Mouse (Mus musculus) midbrain, embryonic 13.5 days (tissue): ENCODE measurements around the gene Cmklr1. TPM values are rescaled to one million over a fixed set of nuclear protein-coding genes. Genes with fewer than 3 reads are reported as not detected.

Experiments used
- ATAC-seq: fragments of 200-750 bp; cut with Nextera tagmentation; 2 replicates; pipeline ENCODE4 v1.8.0; 2017; ENCODE audit warnings: mild to moderate bottlenecking, moderate TSS enrichment, moderate library complexity
- H3K27ac ChIP-seq: fragments of 300-500 bp; sonication (generic); 2 replicates; pipeline ENCODE4 v1.5.1; 2015; ENCODE audit warnings: inconsistent platforms, mild to moderate bottlenecking, moderate library complexity
- H3K27me3 ChIP-seq: fragments of 300-500 bp; sonication (generic); 2 replicates; pipeline ENCODE4 v1.6.1; 2015; ENCODE audit warnings: mild to moderate bottlenecking, inconsistent platforms
- H3K36me3 ChIP-seq: fragments of 300-500 bp; sonication (generic); 2 replicates; pipeline ENCODE4 v1.6.1; 2015; ENCODE audit warnings: mild to moderate bottlenecking, inconsistent platforms
- H3K4me1 ChIP-seq: fragments of 300-500 bp; sonication (generic); replicated peaks from 2 replicates; pipeline ENCODE4 v1.6.1; 2015; ENCODE audit warnings: inconsistent platforms
- H3K4me2 ChIP-seq: fragments of 300-500 bp; sonication (generic); replicated peaks from 2 replicates; pipeline ENCODE4 v1.6.1; 2015; ENCODE audit warnings: moderate library complexity, mild to moderate bottlenecking, inconsistent platforms
- H3K4me3 ChIP-seq: fragments of 300-500 bp; sonication (generic); replicated peaks from 2 replicates; pipeline ENCODE4 v1.5.1; 2015; ENCODE audit warnings: mild to moderate bottlenecking, inconsistent platforms
- H3K9ac ChIP-seq: fragments of 300-500 bp; sonication (generic); replicated peaks from 2 replicates; pipeline ENCODE4 v1.6.1; 2015; ENCODE audit warnings: mild to moderate bottlenecking, inconsistent platforms
- H3K9me3 ChIP-seq: fragments of 300-500 bp; sonication (generic); 2 replicates; pipeline ENCODE4 v1.6.1; 2016; ENCODE audit warnings: mild to moderate bottlenecking, inconsistent platforms
- WGBS: fragments of 180-500 bp; shearing (Covaris S2); methylation state at CpG from one replicate; pipeline ENCODE4 v1.1.7; 2015; 5-methylcytosine and 5-hydroxymethylcytosine counted together
- polyA plus RNA-seq: library from polyadenylated mRNA; unstranded; fragments of >200 nt; fragmentation: Nextera tagmentation; extraction: Ambion mirVana; gene quantifications from 2 replicates; pipeline ENCODE4 v1.2.1, GENCODE M21; 2015

Gene Cmklr1
- polyA plus RNA-seq, 1 experiment from 2014 or later, result 2.5 TPM

- H3K36me3 ChIP-seq, result no peaks in the 10 kb centered on the region
- no peak for ATAC-seq
- no peak overlapping the region for H3K9ac ChIP-seq
- WGBS, result 76% methylated on average over 9 of the region's 9 CpGs
- no peaks in the 10 kb centered on the region for H3K4me1 ChIP-seq
- H3K27ac ChIP-seq, result no peak overlapping the region
- H3K4me2 ChIP-seq, result no peak overlapping the region
- no peak overlapping the region for H3K4me3 ChIP-seq
- H3K9me3 ChIP-seq, result no peaks in the 10 kb centered on the region
- H3K27me3 ChIP-seq, result 0 out of 2 replicates have a peak, but pooled peaks cover 3% of the 10 kb centered on the region
Observed at GRCm38 (mm10) chr5:113633037-113633714, 17.1 kb downstream of the Cmklr1 start.

- Histone ChIP-seq H3K4me2 (no peak overlapping the region), H3K4me3 (no peak overlapping the region), H3K4me1 (no peaks in the 10 kb centered on the region), H3K9me3 (no peaks in the 10 kb centered on the region), H3K9ac (no peak overlapping the region), H3K27ac (no peak overlapping the region), H3K27me3 (no peaks in the 10 kb centered on the region), H3K36me3 (no peaks in the 10 kb centered on the region)
- 72% methylated on average over 10 of the region's 10 CpGs for WGBS
- no peak for ATAC-seq
Observed at GRCm38 (mm10) chr5:113630116-113630515, 20.1 kb downstream of the Cmklr1 start.

- Histone ChIP-seq H3K9me3 (no peaks in the 10 kb centered on the region), H3K27me3 (no peaks in the 10 kb centered on the region), H3K4me3 (no peak overlapping the region), H3K9ac (no peak overlapping the region), H3K4me2 (no peak overlapping the region), H3K27ac (no peak overlapping the region), H3K4me1 (no peaks in the 10 kb centered on the region), H3K36me3 (no peaks in the 10 kb centered on the region)
- WGBS, result 83% methylated on average over 3 of the region's 3 CpGs
- ATAC-seq, result no peak
Observed at GRCm38 (mm10) chr5:113629248-113629647, 21.0 kb downstream of the Cmklr1 start.

GRCm38 (mm10) chr5:113627820-113628437 lies 22.3 kb downstream of the Cmklr1 start:
- H3K4me2 ChIP-seq, result no peak overlapping the region
- H3K4me1 ChIP-seq, result peaks cover 9% of the 10 kb centered on the region; the same call in 1 of the 2 replicates
- no peaks in the 10 kb centered on the region for H3K36me3 ChIP-seq
- H3K4me3 ChIP-seq, result no peak overlapping the region
- no peak overlapping the region for H3K9ac ChIP-seq
- WGBS, result 68% methylated on average over 11 of the region's 11 CpGs
- H3K27me3 ChIP-seq, result no peaks in the 10 kb centered on the region
- no peaks in the 10 kb centered on the region for H3K9me3 ChIP-seq
- no peak for ATAC-seq
- no peak overlapping the region for H3K27ac ChIP-seq

- Histone ChIP-seq H3K9me3 (no peaks in the 10 kb centered on the region), H3K4me3 (no peak overlapping the region), H3K27ac (no peak overlapping the region), H3K27me3 (no peaks in the 10 kb centered on the region), H3K4me1 (peaks cover 9% of the 10 kb centered on the region; the same call in 1 of the 2 replicates), H3K36me3 (no peaks in the 10 kb centered on the region), H3K9ac (no peak overlapping the region), H3K4me2 (no peak overlapping the region)
- WGBS, result 91% methylated on average over 5 of the region's 5 CpGs
- ATAC-seq, result no peak
Observed at GRCm38 (mm10) chr5:113626991-113627390, 23.2 kb downstream of the Cmklr1 start.

GRCm38 (mm10) chr5:113626352-113626751 lies 23.9 kb downstream of the Cmklr1 start:
- H3K9me3 ChIP-seq, result no peaks in the 10 kb centered on the region
- no peaks in the 10 kb centered on the region for H3K27me3 ChIP-seq
- H3K36me3 ChIP-seq, result no peaks in the 10 kb centered on the region
- H3K4me1 ChIP-seq, result peaks cover 9% of the 10 kb centered on the region; the same call in 1 of the 2 replicates
- no peak overlapping the region for H3K4me2 ChIP-seq
- WGBS, result 95% methylated on average over 8 of the region's 8 CpGs
- H3K4me3 ChIP-seq, result no peak overlapping the region
- H3K9ac ChIP-seq, result no peak overlapping the region
- no peak for ATAC-seq
- no peak overlapping the region for H3K27ac ChIP-seq

GRCm38 (mm10) chr5:113625068-113625467 lies 25.2 kb downstream of the Cmklr1 start:
- WGBS, result 77% methylated on average over 4 of the region's 4 CpGs
- Histone ChIP-seq H3K27me3 (no peaks in the 10 kb centered on the region), H3K9me3 (no peaks in the 10 kb centered on the region), H3K9ac (no peak overlapping the region), H3K4me1 (peaks cover 9% of the 10 kb centered on the region; the same call in 1 of the 2 replicates), H3K4me2 (no peak overlapping the region), H3K36me3 (no peaks in the 10 kb centered on the region), H3K4me3 (no peak overlapping the region), H3K27ac (no peak overlapping the region)
- ATAC-seq, result no peak

- no peaks in the 10 kb centered on the region for H3K9me3 ChIP-seq
- no peaks in the 10 kb centered on the region for H3K27me3 ChIP-seq
- H3K27ac ChIP-seq, result no peak overlapping the region
- no peak overlapping the region for H3K4me3 ChIP-seq
- ATAC-seq, result no peak
- no peaks in the 10 kb centered on the region for H3K36me3 ChIP-seq
- peaks cover 9% of the 10 kb centered on the region; the same call in 1 of the 2 replicates for H3K4me1 ChIP-seq
- H3K9ac ChIP-seq, result no peak overlapping the region
- no peak overlapping the region for H3K4me2 ChIP-seq
- 13% methylated on average over 2 of the region's 2 CpGs for WGBS
Observed at GRCm38 (mm10) chr5:113623052-113623451, 27.2 kb downstream of the Cmklr1 start.

GRCm38 (mm10) chr5:113620999-113621398 lies 29.2 kb downstream of the Cmklr1 start:
- H3K36me3 ChIP-seq, result no peaks in the 10 kb centered on the region
- no peak for ATAC-seq
- no peak overlapping the region for H3K4me3 ChIP-seq
- H3K9me3 ChIP-seq, result no peaks in the 10 kb centered on the region
- peaks cover 9% of the 10 kb centered on the region; the same call in 1 of the 2 replicates for H3K4me1 ChIP-seq
- H3K9ac ChIP-seq, result no peak overlapping the region
- no peaks in the 10 kb centered on the region for H3K27me3 ChIP-seq
- WGBS, result 81% methylated on average over 7 of the region's 7 CpGs
- H3K4me2 ChIP-seq, result no peak overlapping the region
- no peak overlapping the region for H3K27ac ChIP-seq

- no peak overlapping the region for H3K4me3 ChIP-seq
- H3K9ac ChIP-seq, result no peak overlapping the region
- no peak overlapping the region for H3K4me2 ChIP-seq
- no peaks in the 10 kb centered on the region for H3K9me3 ChIP-seq
- no peaks in the 10 kb centered on the region for H3K27me3 ChIP-seq
- H3K27ac ChIP-seq, result no peak overlapping the region
- no peaks in the 10 kb centered on the region for H3K36me3 ChIP-seq
- H3K4me1 ChIP-seq, result peaks cover 9% of the 10 kb centered on the region; the same call in 1 of the 2 replicates
- no peak for ATAC-seq
- WGBS, result 76% methylated on average over 16 of the region's 16 CpGs
Observed at GRCm38 (mm10) chr5:113620130-113620716, 30.0 kb downstream of the Cmklr1 start.

- Histone ChIP-seq H3K27me3 (no peaks in the 10 kb centered on the region), H3K9me3 (no peaks in the 10 kb centered on the region), H3K36me3 (no peaks in the 10 kb centered on the region), H3K9ac (no peak overlapping the region), H3K27ac (no peak overlapping the region), H3K4me2 (no peak overlapping the region), H3K4me1 (peaks cover 9% of the 10 kb centered on the region; the same call in 1 of the 2 replicates), H3K4me3 (no peak overlapping the region)
- no peak for ATAC-seq
- 75% methylated on average over 1 of the region's 1 CpGs for WGBS
Observed at GRCm38 (mm10) chr5:113619151-113619550, 31.1 kb downstream of the Cmklr1 start.

GRCm38 (mm10) chr5:113618716-113619115 lies 31.5 kb downstream of the Cmklr1 start:
- Histone ChIP-seq H3K36me3 (no peaks in the 10 kb centered on the region), H3K4me1 (peaks cover 8% of the 10 kb centered on the region; the same call in 1 of the 2 replicates), H3K9me3 (no peaks in the 10 kb centered on the region), H3K27me3 (no peaks in the 10 kb centered on the region), H3K4me2 (no peak overlapping the region), H3K9ac (no peak overlapping the region), H3K4me3 (no peak overlapping the region), H3K27ac (no peak overlapping the region)
- 95% methylated on average over 4 of the region's 4 CpGs for WGBS
- ATAC-seq, result no peak
